Mouse (Mus musculus) adipocyte (in vitro differentiated cells): ENCODE data around the gene Mdga2.

Experiments used
- DNase-seq: peaks from one replicate; pipeline ENCODE4 v3.0.0-alpha.2; 2016; ENCODE audit warnings: low spot score

Gene Mdga2

DNA sequence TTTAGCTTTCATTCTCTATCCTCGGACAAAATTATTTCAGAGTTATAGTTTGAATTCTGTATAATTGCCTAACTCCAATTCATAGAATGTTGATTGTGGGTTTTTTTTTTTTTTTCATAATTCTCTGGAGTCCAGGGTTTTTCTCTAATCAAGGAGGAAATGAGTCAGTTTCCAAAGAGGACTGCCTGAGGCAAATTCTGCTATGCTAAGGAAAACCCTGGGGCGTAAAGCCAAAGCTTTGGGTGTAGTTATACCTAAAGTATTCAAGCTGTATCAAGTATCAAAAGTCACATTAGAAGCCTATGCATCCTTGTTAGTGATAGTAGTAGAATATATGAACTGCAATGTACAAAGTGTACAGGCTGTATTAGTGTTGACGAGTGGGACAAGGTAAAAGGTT lies 519.6 kb downstream of the Mdga2 start:
- no peak for DNase-seq

- no peak for DNase-seq
Observed at GRCm38 (mm10) chr12:66679558-66679957, 542.8 kb downstream of the Mdga2 start.

DNA sequence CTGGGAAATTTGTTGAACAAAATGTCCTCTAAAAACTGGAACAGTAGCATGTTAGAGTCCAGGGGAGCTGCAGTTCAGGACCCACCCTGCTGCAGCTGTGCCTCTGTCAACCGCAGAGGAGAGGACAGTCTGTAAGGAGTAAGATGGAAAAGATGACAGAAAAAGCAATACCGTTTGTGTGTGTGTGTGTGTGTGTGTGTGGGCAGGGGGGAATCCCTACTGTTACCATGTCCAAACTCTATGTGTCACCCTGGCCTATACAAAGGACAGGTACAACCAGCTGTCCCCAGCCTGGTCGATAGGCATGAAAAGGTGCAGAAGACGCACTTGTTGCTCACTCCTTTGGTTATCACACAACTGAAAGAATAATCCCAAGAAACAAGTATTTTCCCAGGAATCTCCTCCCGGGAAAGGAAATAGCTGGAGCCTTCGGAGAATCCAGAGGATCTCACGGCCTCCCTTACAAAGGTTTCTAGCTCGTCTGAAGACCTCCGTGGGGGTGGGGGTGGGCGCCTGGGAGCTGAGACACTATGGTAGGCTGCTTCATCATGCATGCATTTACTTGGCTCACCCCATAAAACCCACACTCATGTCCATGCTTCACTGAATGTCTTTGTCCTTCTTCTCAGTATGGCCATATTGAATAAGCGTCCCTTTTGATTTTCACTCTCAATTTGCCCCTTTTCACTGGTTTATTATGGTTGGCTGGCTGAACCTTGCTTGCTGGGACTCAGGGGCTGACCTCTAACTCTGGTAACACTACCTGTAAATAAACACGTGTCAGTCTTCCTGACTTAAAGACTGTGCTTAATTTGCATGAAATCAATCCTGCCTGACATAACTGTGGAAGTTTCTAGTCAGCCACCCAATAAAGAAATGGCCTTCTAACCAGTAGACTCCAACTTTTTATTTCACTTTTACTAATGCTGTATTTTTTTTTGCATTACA lies 573.5 kb downstream of the Mdga2 start:
- no peak for DNase-seq

DNA sequence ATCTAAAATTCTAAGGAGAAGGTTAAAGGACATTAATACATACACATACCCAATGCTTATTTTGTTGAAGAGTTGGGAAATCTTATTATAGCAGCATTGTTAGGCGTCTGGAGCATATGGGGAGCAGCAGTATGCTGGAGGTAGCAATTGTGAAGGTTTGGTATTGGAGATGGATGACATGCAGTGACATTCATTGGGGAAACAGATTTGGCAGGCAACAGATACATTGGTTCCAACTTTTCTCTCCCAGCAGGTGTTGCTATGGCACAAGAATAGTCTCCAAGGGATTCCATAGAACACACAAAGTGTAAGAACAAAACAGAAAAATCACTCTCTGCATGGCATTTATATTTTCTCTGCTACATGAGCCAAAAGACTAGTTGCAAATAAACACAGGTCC lies 581.9 kb downstream of the Mdga2 start:
- DNase-seq = no peak

DNA sequence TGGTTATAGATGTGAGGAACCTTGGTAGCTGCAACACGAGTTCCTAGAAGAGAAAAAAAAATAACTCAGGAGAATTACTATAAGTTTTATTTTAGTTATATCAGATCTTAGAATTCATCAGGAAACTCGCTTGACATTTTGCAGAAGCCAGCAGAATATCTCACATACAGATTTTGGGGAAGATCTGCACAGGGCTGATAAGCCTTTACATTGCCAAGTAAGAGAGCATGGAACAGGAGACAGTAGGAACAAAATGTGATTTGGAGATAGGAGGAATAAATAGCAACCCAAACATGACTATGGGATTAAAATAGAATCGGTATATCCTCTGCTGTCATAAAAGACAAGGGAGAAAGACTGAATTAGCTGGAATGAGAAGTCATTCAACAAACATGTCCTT lies 602.4 kb downstream of the Mdga2 start:
- no peak for DNase-seq

- DNase-seq = no peak
Observed at GRCm38 (mm10) chr12:66591617-66592230, 630.6 kb downstream of the Mdga2 start.

DNA sequence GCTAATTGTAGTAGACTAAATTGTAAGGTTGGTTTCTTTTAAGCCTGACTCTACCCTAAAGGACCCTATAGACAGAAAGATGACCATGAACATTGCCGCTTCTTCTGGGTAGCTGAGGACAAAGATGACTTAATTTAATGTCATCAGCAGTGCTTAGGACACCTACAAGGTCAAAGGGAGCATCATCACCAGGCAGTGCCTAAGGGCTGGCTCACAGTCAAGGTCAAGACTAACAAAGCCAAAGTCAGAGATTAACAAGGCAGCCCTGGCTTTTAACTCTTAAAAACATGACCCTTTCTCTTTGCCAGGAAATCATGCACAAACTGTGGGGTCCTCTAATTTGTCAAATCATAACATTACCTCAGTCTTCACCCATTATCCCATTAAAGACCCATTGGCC lies 657.0 kb downstream of the Mdga2 start:
- DNase-seq = no peak

GRCm38 (mm10) chr12:66556846-66557245 lies 665.5 kb downstream of the Mdga2 start:
- DNase-seq = no peak

GRCm38 (mm10) chr12:66556178-66556820 lies 666.0 kb downstream of the Mdga2 start:
- no peak for DNase-seq

GRCm38 (mm10) chr12:66524973-66525372 lies 697.4 kb downstream of the Mdga2 start:
- DNase-seq = no peak

DNA sequence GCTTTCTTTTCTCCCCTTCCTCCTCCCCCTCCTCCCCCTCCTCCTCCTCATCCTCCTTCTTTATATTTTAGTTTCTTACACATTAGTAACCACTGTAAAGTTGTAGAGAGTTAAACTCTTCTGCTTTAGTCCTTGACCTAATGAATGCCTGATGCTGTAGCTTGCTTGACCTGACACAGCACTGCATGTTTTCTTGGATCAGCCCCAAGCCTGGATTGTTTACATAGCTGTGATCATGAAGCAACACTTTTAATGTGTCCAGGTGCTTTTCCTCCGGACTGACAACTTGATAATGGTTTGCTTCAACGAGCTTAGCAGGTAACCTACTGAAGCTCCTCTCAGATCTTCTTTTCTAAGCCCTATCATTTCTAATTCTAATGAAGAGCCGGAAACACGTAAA lies 723.1 kb downstream of the Mdga2 start:
- peak; percentile 3 for DNase-seq

DNA sequence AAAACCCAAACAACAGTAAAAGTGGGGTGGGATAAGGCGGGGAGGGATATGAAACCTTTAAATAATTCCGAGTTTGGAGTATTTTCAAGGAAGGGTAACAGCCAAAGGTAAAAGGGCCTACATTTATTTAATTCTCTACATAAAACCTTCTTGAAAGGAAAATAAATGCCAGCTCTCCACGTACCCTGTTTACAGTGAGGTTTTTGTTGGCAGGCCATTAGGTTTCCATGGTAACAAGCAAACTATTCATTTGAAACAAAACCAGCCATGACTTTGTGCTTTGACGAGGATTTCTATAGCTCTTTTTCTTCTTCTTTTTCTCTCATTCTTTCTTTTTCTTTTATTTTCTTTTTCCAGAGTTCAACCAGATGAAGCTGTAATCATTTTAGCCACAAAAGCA lies 751.5 kb downstream of the Mdga2 start:
- peak; percentile 20 for DNase-seq

- no peak for DNase-seq
Observed at GRCm38 (mm10) chr12:66470243-66470863, 752.0 kb downstream of the Mdga2 start.

DNA sequence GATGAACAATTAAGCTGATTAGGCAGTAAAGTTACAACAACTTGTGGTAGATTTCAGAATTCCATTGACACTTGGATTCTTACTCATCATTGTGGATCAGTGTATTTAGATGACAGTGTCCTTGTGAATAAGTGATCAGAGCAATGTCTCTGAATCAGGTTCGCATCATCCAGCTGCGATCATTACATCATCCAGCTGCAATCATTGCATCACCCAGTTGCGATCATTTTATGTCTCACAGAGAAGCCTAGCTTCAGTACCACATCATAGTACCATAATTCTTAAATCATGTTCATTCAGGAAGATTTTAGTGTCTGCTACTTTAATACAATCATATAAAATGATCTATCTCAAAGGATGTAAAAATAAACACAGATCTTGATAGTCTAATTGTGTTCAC lies 756.8 kb downstream of the Mdga2 start:
- no peak for DNase-seq

DNA sequence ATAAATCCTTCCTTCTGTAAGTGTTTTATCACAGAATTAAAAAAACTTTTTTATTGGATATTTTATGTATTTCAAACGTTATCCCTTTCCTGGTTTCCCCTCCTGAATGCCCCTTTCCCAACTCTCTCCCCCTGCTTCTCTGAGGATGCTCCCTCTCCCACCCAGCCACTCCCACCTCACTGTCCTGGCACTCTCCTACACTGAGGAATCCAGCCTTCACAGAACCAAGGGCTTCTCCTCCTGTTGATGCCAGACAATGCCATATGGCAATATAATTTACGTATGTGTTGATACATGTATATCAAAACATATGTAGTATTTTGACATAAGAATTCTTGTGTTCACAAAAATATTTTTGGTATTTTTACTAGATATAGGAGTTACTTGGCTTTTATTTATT lies 779.0 kb downstream of the Mdga2 start:
- no peak for DNase-seq
